Comparison of ENCODE assay signal across 7 mouse cellular contexts in the genomic region with DNA sequence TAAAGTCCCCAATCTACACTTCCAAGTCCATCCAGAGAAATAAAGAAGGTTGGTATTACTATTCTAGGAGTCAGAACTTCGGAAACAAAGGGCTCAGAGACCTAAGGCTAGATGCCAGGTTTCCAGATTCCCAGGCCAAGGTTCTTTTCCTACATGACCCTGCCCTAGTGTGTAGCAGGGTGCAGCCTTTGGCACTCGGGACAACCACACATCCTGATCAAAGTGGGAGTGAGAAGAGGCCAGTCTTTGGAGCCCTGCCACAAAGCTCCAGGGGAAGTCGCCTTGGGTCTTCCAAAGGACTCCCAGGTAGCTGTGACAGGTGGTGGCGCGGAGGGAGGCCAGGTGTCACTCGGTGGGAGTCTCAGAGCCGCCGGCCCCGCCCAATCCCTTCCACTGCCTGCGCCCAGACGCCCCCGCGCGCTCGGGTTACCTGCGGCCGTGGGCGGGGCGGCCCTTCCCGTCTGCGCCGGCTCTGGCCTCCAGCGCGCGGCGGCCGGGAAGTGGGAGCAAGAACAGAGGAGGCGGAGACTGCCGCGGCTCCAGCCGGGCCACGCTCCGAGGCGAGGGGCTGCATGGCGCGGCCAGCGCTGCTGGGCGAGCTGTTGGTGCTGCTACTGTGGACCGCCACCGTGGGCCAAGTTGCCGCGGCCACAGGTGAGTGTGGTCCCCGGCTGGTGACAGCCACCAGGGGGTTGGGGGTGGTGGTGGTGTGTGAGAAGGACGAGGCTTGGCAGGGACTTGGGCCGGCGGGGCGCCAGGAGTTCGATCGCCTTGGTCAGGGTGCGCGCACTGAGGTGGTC. TPM values are rescaled to one million over a fixed set of nuclear protein-coding genes. Genes with fewer than 3 reads are reported as not detected.
A peak's percentile ranks its signal among the peaks of the same experiment; 100 is the strongest.
DNase-seq lines count a peak whose midpoint lies in the region; ATAC-seq and TF ChIP-seq lines count a peak whose summit lies in the region.

TSS of gene Il13ra1 (plus strand) at position 489 of the 800 bp plus-strand sequence.

- H3K4me1 ChIP-seq in hindbrain, postnatal 0 days (ENCODE audit: insufficient read depth, low read length) = no peaks in the 10 kb centered on the region
- 0 out of 2 replicates have a peak, but pooled peaks cover 3% of the 10 kb centered on the region for H3K4me1 ChIP-seq in midbrain, embryonic 15.5 days
- no peaks in the 10 kb centered on the region for H3K4me1 ChIP-seq in stomach, postnatal 0 days (replicated peaks; ENCODE audit: control insufficient read depth, insufficient read depth)

- DNase-seq in adrenal gland, adult 2 months = peak; percentile 61
- DNase-seq in cerebellum, postnatal 25 days = peak; percentile 56 to 68
- DNase-seq in gastrocnemius, postnatal 25 days = peak; percentile 25
- DNase-seq in hindbrain, postnatal 0 days (ENCODE audit: low spot score) = peak; percentile 20
- peak; percentile 16 for DNase-seq in liver
- peak; percentile 72 for DNase-seq in stomach, postnatal 0 days (ENCODE audit: low spot score)

- 23% methylated on average over 49 of the region's 51 CpGs for WGBS in hindbrain, postnatal 0 days
- 16% methylated on average over 51 of the region's 51 CpGs for WGBS in midbrain, embryonic 15.5 days
- WGBS in stomach, postnatal 0 days = 19% methylated on average over 35 of the region's 51 CpGs

- peak within 1 kb of the TSS; percentile 49 for H3K4me3 ChIP-seq in hindbrain, postnatal 0 days (ENCODE audit: low read length)
- peak within 1 kb of the TSS; percentile 50 for H3K4me3 ChIP-seq in midbrain, embryonic 15.5 days
- peak within 1 kb of the TSS; percentile 54 for H3K4me3 ChIP-seq in stomach, postnatal 0 days (ENCODE audit: low read depth, low read length)

- H3K36me3 ChIP-seq in hindbrain, postnatal 0 days (ENCODE audit: insufficient read depth, low read length) = no peaks in the 10 kb centered on the region
- H3K36me3 ChIP-seq in midbrain, embryonic 15.5 days (replicated peaks) = no peaks in the 10 kb centered on the region
- no peaks in the 10 kb centered on the region for H3K36me3 ChIP-seq in stomach, postnatal 0 days (ENCODE audit: control insufficient read depth, insufficient read depth, low read length)

- no peak for TF ChIP-seq CTCF in hindbrain, postnatal 0 days (IDR thresholded peaks at IDR 0.05; ENCODE audit: low read depth)
- TF ChIP-seq CTCF in stomach, postnatal 0 days (IDR thresholded peaks at IDR 0.05; ENCODE audit: low read depth) = 0 out of 2 replicates have a peak, but pooled peaks have one; percentile 3

- H3K9ac ChIP-seq in hindbrain, postnatal 0 days (replicated peaks; ENCODE audit: low read length) = peak within 1 kb of the TSS; percentile 37; the same call in 1 of the 2 replicates
- H3K9ac ChIP-seq in midbrain, embryonic 15.5 days = peak within 1 kb of the TSS; percentile 52
- H3K9ac ChIP-seq in stomach, postnatal 0 days (ENCODE audit: low read length) = peak within 1 kb of the TSS; percentile 63

- H3K27me3 ChIP-seq in hindbrain, postnatal 0 days (ENCODE audit: insufficient read depth, low read length) = no peaks in the 10 kb centered on the region
- no peaks in the 10 kb centered on the region for H3K27me3 ChIP-seq in midbrain, embryonic 15.5 days (replicated peaks)
- no peaks in the 10 kb centered on the region for H3K27me3 ChIP-seq in stomach, postnatal 0 days (ENCODE audit: control insufficient read depth, insufficient read depth, low read length)

- H3K4me2 ChIP-seq in hindbrain, postnatal 0 days (ENCODE audit: low read depth, low read length) = peak within 1 kb of the TSS; percentile 69
- H3K4me2 ChIP-seq in midbrain, embryonic 15.5 days = peak within 1 kb of the TSS; percentile 69
- H3K4me2 ChIP-seq in stomach, postnatal 0 days (replicated peaks; ENCODE audit: low read depth) = peak within 1 kb of the TSS; percentile 66

- ATAC-seq in hindbrain, postnatal 0 days = peak; percentile 83
- ATAC-seq in midbrain, embryonic 15.5 days (replicated peaks) = peak; percentile 88
- peak; percentile 89 for ATAC-seq in stomach, postnatal 0 days (ENCODE audit: low FRiP score, low TSS enrichment)

- no peaks in the 10 kb centered on the region for H3K9me3 ChIP-seq in hindbrain, postnatal 0 days (ENCODE audit: low read length)
- no peaks in the 10 kb centered on the region for H3K9me3 ChIP-seq in midbrain, embryonic 15.5 days
- H3K9me3 ChIP-seq in stomach, postnatal 0 days (ENCODE audit: control insufficient read depth, low read length) = no peaks in the 10 kb centered on the region

- H3K27ac ChIP-seq in hindbrain, postnatal 0 days = no peak within 1 kb of the TSS
- H3K27ac ChIP-seq in midbrain, embryonic 15.5 days = no peak within 1 kb of the TSS
- peak within 1 kb of the TSS; percentile 61 for H3K27ac ChIP-seq in stomach, postnatal 0 days (replicated peaks)

- no peak for TF ChIP-seq EP300 in stomach, postnatal 0 days (optimal IDR thresholded peaks at IDR 0.05)

RNA-seq across cellular contexts. Expression of gene Il13ra1, which starts in this region (rescaled TPM):
- 10 to 100 TPM in 1 of 2 experiments, 1 to 10 TPM in 1; 7.8 to 17.3 TPM for total RNA-seq in adrenal gland, adult 2 months (2021)
- polyA plus RNA-seq in adrenal gland, adult 2 months (2012; rRNA removed) = 1.4 and 2.9 TPM in 2 replicates
- 1 to 10 TPM; 2.1 to 2.2 TPM for total RNA-seq in gastrocnemius, postnatal 25 days (2021)
- 5.8 and 8.7 TPM in 2 replicates for total RNA-seq in hindbrain, postnatal 0 days (2014; rRNA removed)
- 6.8 and 7.6 TPM in 2 replicates for polyA plus RNA-seq in hindbrain, postnatal 0 days (2015; fragmentation: Nextera tagmentation; extraction: Ambion mirVana)
- polyA plus RNA-seq in midbrain, embryonic 15.5 days (2015; fragmentation: Nextera tagmentation; extraction: Ambion mirVana) = 6.5 and 7.1 TPM in 2 replicates
- polyA plus RNA-seq in stomach, postnatal 0 days (2015; fragmentation: Nextera tagmentation; extraction: Ambion mirVana) = 20.7 and 22.8 TPM in 2 replicates

Comparison
In these comparisons a context has a peak if more than half of its experiments do, and no peak if none do; other contexts are left out.
1. DNase-seq: peak in every context shown above with its lines; median percentile 72 in stomach, postnatal 0 days; 62 in cerebellum, postnatal 25 days; 61 in adrenal gland, adult 2 months; 25 in gastrocnemius, postnatal 25 days; 20 in hindbrain, postnatal 0 days; 16 in liver.